Comparison of ENCODE assay signal across 28 mouse cellular contexts in genomic region chr19:54470034-54470433, GRCm38 (mm10).
A peak's percentile ranks its signal among the peaks of the same experiment; 100 is the strongest.
DNase-seq lines count a peak whose midpoint lies in the region; ATAC-seq lines count a peak whose summit lies in the region.
"Had no signal": no experiment of that assay in that cellular context is flagged by ENCODE, and none has a peak within 500 bp of the region (broad histone marks: within the 10 kb centered on the region; RNA-seq: fewer than 3 reads in every experiment).

No protein-coding gene starts in this region.

- H3K4me3 ChIP-seq in embryonic facial prominence, embryonic 14.5 days (ENCODE audit: low read depth, low read length): no peak overlapping the region
- no peak overlapping the region for H3K4me3 ChIP-seq in embryonic facial prominence, embryonic 10.5 days
- H3K4me3 ChIP-seq: embryonic facial prominence, embryonic 12.5 days; embryonic facial prominence, embryonic 15.5 days; erythroblast, embryonic 14.5 days; forebrain, embryonic 10.5 days; forebrain, embryonic 12.5 days had no signal

- H3K4me1 ChIP-seq in embryonic facial prominence, embryonic 14.5 days (ENCODE audit: control insufficient read depth, insufficient read depth, low read length): no peaks in the 10 kb centered on the region
- H3K4me1 ChIP-seq in embryonic facial prominence, embryonic 10.5 days: no peaks in the 10 kb centered on the region
- H3K4me1 ChIP-seq: embryonic facial prominence, embryonic 12.5 days; embryonic facial prominence, embryonic 15.5 days; forebrain, embryonic 10.5 days; forebrain, embryonic 12.5 days had no signal

- no peaks in the 10 kb centered on the region for H3K9me3 ChIP-seq in embryonic facial prominence, embryonic 14.5 days (ENCODE audit: control insufficient read depth, low read length)
- no peaks in the 10 kb centered on the region for H3K9me3 ChIP-seq in embryonic facial prominence, embryonic 10.5 days
- H3K9me3 ChIP-seq: embryonic facial prominence, embryonic 12.5 days; embryonic facial prominence, embryonic 15.5 days; forebrain, embryonic 10.5 days; forebrain, embryonic 12.5 days; G1E had no signal

- WGBS in embryonic facial prominence, embryonic 14.5 days: 59% methylated on average over 5 of the region's 5 CpGs
- 68% methylated on average over 5 of the region's 5 CpGs for WGBS in embryonic facial prominence, embryonic 10.5 days

- H3K27ac ChIP-seq in embryonic facial prominence, embryonic 14.5 days (replicated peaks; ENCODE audit: low read depth, low read length): no peak overlapping the region
- no peak overlapping the region for H3K27ac ChIP-seq in embryonic facial prominence, embryonic 10.5 days (replicated peaks)
- H3K27ac ChIP-seq: embryonic facial prominence, embryonic 12.5 days; embryonic facial prominence, embryonic 15.5 days; forebrain, embryonic 10.5 days; forebrain, embryonic 12.5 days had no signal

- H3K4me2 ChIP-seq in embryonic facial prominence, embryonic 14.5 days (ENCODE audit: low read depth, low read length): no peak overlapping the region
- H3K4me2 ChIP-seq: embryonic facial prominence, embryonic 12.5 days; embryonic facial prominence, embryonic 15.5 days; forebrain, embryonic 12.5 days had no signal

- intact Hi-C loops in left cerebral cortex, postnatal 25 days (cut with DNase I): no loop called here
- intact Hi-C loops in left cerebral cortex, postnatal 4 days (cut with DNase I): no loop called here

- no peaks in the 10 kb centered on the region; the same call in 1 of the 2 replicates for H3K27me3 ChIP-seq in embryonic facial prominence, embryonic 14.5 days (replicated peaks; ENCODE audit: control insufficient read depth, insufficient read depth, low read length)
- no peaks in the 10 kb centered on the region for H3K27me3 ChIP-seq in embryonic facial prominence, embryonic 10.5 days (replicated peaks; ENCODE audit: low read depth, poor library complexity, severe bottlenecking)
- H3K27me3 ChIP-seq: CH12.LX; embryonic facial prominence, embryonic 12.5 days; embryonic facial prominence, embryonic 15.5 days; forebrain, embryonic 12.5 days had no signal

- H3K9ac ChIP-seq in embryonic facial prominence, embryonic 14.5 days (ENCODE audit: low read depth, low read length): no peak overlapping the region
- H3K9ac ChIP-seq: embryonic facial prominence, embryonic 12.5 days; embryonic facial prominence, embryonic 15.5 days; forebrain, embryonic 12.5 days had no signal

- ATAC-seq in embryonic facial prominence, embryonic 14.5 days (ENCODE audit: low read depth): no peak
- ATAC-seq: activated CD4-positive, CD25-positive, alpha-beta regulatory T cell, adult 4 months; CD4-positive, CD25-positive, alpha-beta regulatory T cell, adult 4 months; forebrain, embryonic 14.5 days; forebrain, embryonic 16.5 days; Patski had no signal

- H3K36me3 ChIP-seq in embryonic facial prominence, embryonic 14.5 days (ENCODE audit: control insufficient read depth, insufficient read depth, low read length): no peaks in the 10 kb centered on the region
- no peaks in the 10 kb centered on the region for H3K36me3 ChIP-seq in embryonic facial prominence, embryonic 10.5 days (replicated peaks)
- H3K36me3 ChIP-seq: embryonic facial prominence, embryonic 12.5 days; embryonic facial prominence, embryonic 15.5 days; forebrain, embryonic 10.5 days; forebrain, embryonic 12.5 days; G1E had no signal

- peak; percentile 9 for DNase-seq in embryonic facial prominence, embryonic 14.5 days (ENCODE audit: low spot score)
- no peak for DNase-seq in embryonic facial prominence, embryonic 10.5 days (ENCODE audit: low spot score)
- peak; percentile 18 to 35 for DNase-seq in left cerebral cortex, postnatal 25 days (ENCODE audit: low spot score in 2 of 2)
- no peak for DNase-seq in left cerebral cortex, postnatal 4 days
- DNase-seq in brain, adult 2 months (ENCODE audit: low read depth, low spot score): peak; percentile 52
- DNase-seq: adrenal gland, adult 8-10 months; adrenal gland, postnatal 14 days; adrenal gland, postnatal 36 days; B cell, adult 2 months; cerebellum, adult 11 months; cerebellum, adult 18-20 months; cerebellum, adult 8-10 months; cerebellum, adult 9-11 months; cerebellum, postnatal 14 days; cerebellum, postnatal 36 days; embryo, embryonic 11 days had no signal

Comparison
In these comparisons a context has a peak if more than half of its experiments do, and no peak if none do; other contexts are left out.
1. DNase-seq: peak in embryonic facial prominence, embryonic 14.5 days (single experiment), left cerebral cortex, postnatal 25 days (2 of 2) and brain, adult 2 months (single experiment); none in embryonic facial prominence, embryonic 10.5 days (single experiment) and left cerebral cortex, postnatal 4 days (single experiment).